Comparison of ENCODE assay signal across 9 mouse cellular contexts in genomic region chr15:97812126-97812525, GRCm38 (mm10). TPM values are rescaled to one million over a fixed set of nuclear protein-coding genes. Genes with fewer than 3 reads are reported as not detected.
DNase-seq lines count a peak whose midpoint lies in the region; ATAC-seq lines count a peak whose summit lies in the region.
"Had no signal": no experiment of that assay in that cellular context is flagged by ENCODE, and none has a peak within 500 bp of the region (broad histone marks: within the 10 kb centered on the region; RNA-seq: fewer than 3 reads in every experiment).

No protein-coding gene starts in this region.

- H3K9ac ChIP-seq in heart, embryonic 13.5 days = peak overlapping the region; percentile 57

- no peak overlapping the region for H3K4me3 ChIP-seq in heart, embryonic 13.5 days
- H3K4me3 ChIP-seq in midbrain, embryonic 10.5 days = no peak overlapping the region
- H3K4me3 ChIP-seq: erythroblast, embryonic 14.5 days had no signal

- H3K27ac ChIP-seq in heart, embryonic 13.5 days (replicated peaks) = peak overlapping the region; percentile 65
- H3K27ac ChIP-seq in midbrain, embryonic 10.5 days (replicated peaks) = peak overlapping the region; percentile 64; the same call in 1 of the 2 replicates

- no peak overlapping the region for H3K4me2 ChIP-seq in heart, embryonic 13.5 days

- ATAC-seq in heart, embryonic 13.5 days (ENCODE audit: extremely low read depth, insufficient number of reproducible peaks, low FRiP score, low TSS enrichment) = no peak

- H3K9me3 ChIP-seq in heart, embryonic 13.5 days = no peaks in the 10 kb centered on the region
- H3K9me3 ChIP-seq in midbrain, embryonic 10.5 days (replicated peaks) = no peaks in the 10 kb centered on the region

- H3K36me3 ChIP-seq in heart, embryonic 13.5 days = peaks cover 50% of the 10 kb centered on the region
- H3K36me3 ChIP-seq in midbrain, embryonic 10.5 days = peaks cover 49% of the 10 kb centered on the region

- WGBS in heart, embryonic 13.5 days = 62% methylated on average over 6 of the region's 6 CpGs
- 83% methylated on average over 6 of the region's 6 CpGs for WGBS in midbrain, embryonic 10.5 days

- peak; percentile 90 for DNase-seq in layer of hippocampus, adult 11-12 months (ENCODE audit: low spot score)
- DNase-seq in layer of hippocampus, adult 9-10 months (ENCODE audit: low spot score) = no peak
- DNase-seq in fat pad, adult 2 months (ENCODE audit: extremely low read depth, low read depth, low spot score) = peak; percentile 26
- peak; percentile 81 to 90 for DNase-seq in layer of hippocampus, adult 18-20 months (ENCODE audit: low spot score in 2 of 2)
- DNase-seq in midbrain, embryonic 10.5 days (ENCODE audit: low spot score) = no peak
- DNase-seq in testis, postnatal 10 days (ENCODE audit: low spot score) = peak; percentile 79
- no peak for DNase-seq in retina, embryonic 14.5 days (ENCODE audit: low spot score)

- peaks cover 39% of the 10 kb centered on the region for H3K4me1 ChIP-seq in heart, embryonic 13.5 days
- peaks cover 32% of the 10 kb centered on the region for H3K4me1 ChIP-seq in midbrain, embryonic 10.5 days

- no peaks in the 10 kb centered on the region for H3K27me3 ChIP-seq in heart, embryonic 13.5 days (replicated peaks)
- H3K27me3 ChIP-seq in midbrain, embryonic 10.5 days (ENCODE audit: low read depth, poor library complexity, severe bottlenecking) = no peaks in the 10 kb centered on the region

RNA-seq across cellular contexts. Expression of gene Hdac7, which starts 32.2 kb away (rescaled TPM):
- polyA plus RNA-seq in heart, embryonic 13.5 days (2015; fragmentation: Nextera tagmentation; extraction: Ambion mirVana) = 23.4 and 23.7 TPM in 2 replicates
- total RNA-seq in layer of hippocampus, adult 18-20 months (2021) = 10 to 100 TPM; 17.9 to 20.7 TPM
- 23.9 and 24.7 TPM in 2 replicates for polyA plus RNA-seq in midbrain, embryonic 10.5 days (2016; fragmentation: Nextera tagmentation; extraction: Ambion mirVana)

RNA-seq across cellular contexts. Expression of gene Slc48a1, which starts 33.8 kb away (rescaled TPM):
- polyA plus RNA-seq in heart, embryonic 13.5 days (2015; fragmentation: Nextera tagmentation; extraction: Ambion mirVana) = 70.2 and 70.8 TPM in 2 replicates
- 100 to 1,000 TPM; 138 to 140 TPM for total RNA-seq in layer of hippocampus, adult 18-20 months (2021)
- 30.5 and 36.3 TPM in 2 replicates for polyA plus RNA-seq in midbrain, embryonic 10.5 days (2016; fragmentation: Nextera tagmentation; extraction: Ambion mirVana)

RNA-seq across cellular contexts. Expression of gene Rapgef3, which starts 44.4 kb away (rescaled TPM):
- polyA plus RNA-seq in heart, embryonic 13.5 days (2015; fragmentation: Nextera tagmentation; extraction: Ambion mirVana) = 22.1 and 25.4 TPM in 2 replicates
- 10 to 100 TPM; 50.0 to 52.0 TPM for total RNA-seq in layer of hippocampus, adult 18-20 months (2021)
- 5.3 and 6.0 TPM in 2 replicates for polyA plus RNA-seq in midbrain, embryonic 10.5 days (2016; fragmentation: Nextera tagmentation; extraction: Ambion mirVana)
- polyA plus RNA-seq: erythroblast, embryonic 14.5 days had no signal

Comparison
In these comparisons a context has a peak if more than half of its experiments do, and no peak if none do; other contexts are left out.
1. DNase-seq: peak in layer of hippocampus, adult 11-12 months (single experiment), fat pad, adult 2 months (single experiment), layer of hippocampus, adult 18-20 months (2 of 2) and testis, postnatal 10 days (single experiment); none in layer of hippocampus, adult 9-10 months (single experiment), midbrain, embryonic 10.5 days (single experiment) and retina, embryonic 14.5 days (single experiment).